Mouse (Mus musculus): ENCODE results near the gene Bcor. TPM values are rescaled to one million over a fixed set of nuclear protein-coding genes. Genes with fewer than 3 reads are reported as not detected.

Bcor gene
- total and polyA plus RNA-seq, 3 experiments = 44.6 to 88.7 (median 61.6) TPM

GRCm38 (mm10) chrX:12135121-12136111 lies 24.7 kb downstream of the Bcor start (continued):
- TF ChIP-seq USF2 (IDR thresholded peaks at IDR 0.05; ENCODE audit: borderline replicate concordance in 1 of 2, insufficient read depth in 1 of 2, low read depth in 1 of 2, low read length in 2 of 2) (no peak), ELF1 (IDR thresholded peaks at IDR 0.05; ENCODE audit: low read depth, low read length) (0 out of 2 replicates have a peak, but pooled peaks have one; percentile 55), ETS1 (IDR thresholded peaks at IDR 0.05; ENCODE audit: low read depth, low read length) (peak; percentile 48; the same call in 1 of the 2 replicates), TCF12 (IDR thresholded peaks at IDR 0.05; ENCODE audit: low read depth, low read length) (peak; percentile 31; the same call in 1 of the 2 replicates), E2F4 (IDR thresholded peaks at IDR 0.05; ENCODE audit: borderline replicate concordance, low read depth, low read length) (no peak), POLR2AphosphoS5 (IDR thresholded peaks at IDR 0.05; ENCODE audit: borderline replicate concordance, low read depth, low read length) (no peak), CHD1 (IDR thresholded peaks at IDR 0.05; ENCODE audit: low read depth, low read length) (no peak), HCFC1 (IDR thresholded peaks at IDR 0.05; ENCODE audit: low read depth, low read length) (peak; percentile 66), EP300 (IDR thresholded peaks at IDR 0.05; ENCODE audit: low read depth in 1 of 2, low read length in 2 of 2) (no peak), CHD2 (IDR thresholded peaks at IDR 0.05; ENCODE audit: low read length) (no peak), MYB (IDR thresholded peaks at IDR 0.05; ENCODE audit: low read depth, low read length) (no peak), MYC (IDR thresholded peaks at IDR 0.05; ENCODE audit: low read depth, low read length) (peak; percentile 48; the same call in 1 of the 2 replicates), CTCF (IDR thresholded peaks at IDR 0.05 in 2 of 3, conservative IDR thresholded peaks at IDR 0.05 in 1 of 3; ENCODE audit: control insufficient read depth in 1 of 3, insufficient read depth in 1 of 3, low read depth in 2 of 3, low read length in 3 of 3, poor library complexity in 1 of 3, severe bottlenecking in 1 of 3) (no peak), JUND (IDR thresholded peaks at IDR 0.05; ENCODE audit: low read depth, low read length) (no peak), RCOR1 (IDR thresholded peaks at IDR 0.05; ENCODE audit: low read depth, low read length) (no peak)

- H3K4me3 ChIP-seq (ENCODE audit: control insufficient read depth in 1 of 2, insufficient read depth in 1 of 2, low read depth in 2 of 2, low read length in 2 of 2) = peak overlapping the region; percentile 64 to 92
- H3K27me3 ChIP-seq (ENCODE audit: control insufficient read depth in 1 of 2, insufficient read depth in 2 of 2, low read length in 2 of 2) = no peaks in the 10 kb centered on the region
- H3K27ac ChIP-seq (ENCODE audit: control insufficient read depth, low read depth, low read length) = peak overlapping the region; percentile 81
- peak overlapping the region; percentile 89 for H3K9ac ChIP-seq (ENCODE audit: control insufficient read depth, low read depth, low read length, poor library complexity, severe bottlenecking)
- peaks cover 0 to 16% of the 10 kb centered on the region in 2 experiments; a peak in 3 of 4 replicates for H3K4me1 ChIP-seq (ENCODE audit: control insufficient read depth in 1 of 2, insufficient read depth in 2 of 2, low read length in 2 of 2)
- peaks cover 0 to 4% of the 10 kb centered on the region in 2 experiments; a peak in 1 of 4 replicates for H3K36me3 ChIP-seq (ENCODE audit: control insufficient read depth in 1 of 2, insufficient read depth in 2 of 2, low read length in 2 of 2)
- TF ChIP-seq BHLHE40 (IDR thresholded peaks at IDR 0.05; ENCODE audit: borderline replicate concordance, low read depth, low read length) (peak; percentile 38; the same call in 1 of the 2 replicates), RCOR1 (IDR thresholded peaks at IDR 0.05; ENCODE audit: low read depth, low read length) (peak; percentile 52; the same call in 1 of the 2 replicates), MYB (IDR thresholded peaks at IDR 0.05; ENCODE audit: low read depth, low read length) (0 out of 2 replicates have a peak, but pooled peaks have one; percentile 31), CTCF (IDR thresholded peaks at IDR 0.05 in 2 of 3, conservative IDR thresholded peaks at IDR 0.05 in 1 of 3; ENCODE audit: control insufficient read depth in 1 of 3, insufficient read depth in 1 of 3, low read depth in 2 of 3, low read length in 3 of 3, poor library complexity in 1 of 3, severe bottlenecking in 1 of 3) (peak; percentile 31 to 60 (median 50); a peak in 5 of 6 replicates), RAD21 (IDR thresholded peaks at IDR 0.05; ENCODE audit: low read depth, low read length) (peak; percentile 56), ELF1 (IDR thresholded peaks at IDR 0.05; ENCODE audit: low read depth, low read length) (0 out of 2 replicates have a peak, but pooled peaks have one; percentile 40), ZC3H11A (IDR thresholded peaks at IDR 0.05; ENCODE audit: low read depth, low read length) (peak; percentile 35; the same call in 1 of the 2 replicates), NELFE (IDR thresholded peaks at IDR 0.05; ENCODE audit: low read depth, low read length) (peak; percentile 32; the same call in 1 of the 2 replicates), POLR2AphosphoS5 (IDR thresholded peaks at IDR 0.05; ENCODE audit: borderline replicate concordance, low read depth, low read length) (no peak), MAX (IDR thresholded peaks at IDR 0.05; ENCODE audit: low read length) (peak; percentile 49; the same call in 1 of the 2 replicates), TAL1 (IDR thresholded peaks at IDR 0.05; ENCODE audit: low read length) (no peak), TCF12 (IDR thresholded peaks at IDR 0.05; ENCODE audit: low read depth, low read length) (peak; percentile 32; the same call in 1 of the 2 replicates), MEF2A (IDR thresholded peaks at IDR 0.05; ENCODE audit: extremely low read depth, insufficient replicate concordance, low read depth, low read length, poor library complexity, severe bottlenecking) (no peak), TBP (IDR thresholded peaks at IDR 0.05; ENCODE audit: low read depth, low read length) (no peak), SMC3 (IDR thresholded peaks at IDR 0.05; ENCODE audit: low read depth, low read length) (peak; percentile 44), ETS1 (IDR thresholded peaks at IDR 0.05; ENCODE audit: low read depth, low read length) (peak; percentile 28; the same call in 1 of the 2 replicates), HCFC1 (IDR thresholded peaks at IDR 0.05; ENCODE audit: low read depth, low read length) (peak; percentile 38; the same call in 1 of the 2 replicates)
- H3K79me2 ChIP-seq (ENCODE audit: control insufficient read depth, insufficient read depth, low read length, poor library complexity) = peaks cover 2% of the 10 kb centered on the region; the same call in 1 of the 2 replicates
- H3K9me3 ChIP-seq (replicated peaks; ENCODE audit: insufficient read depth, low read length) = no peaks in the 10 kb centered on the region
- DNase-seq (ENCODE audit: low read depth, low spot score) = peak; percentile 87
These were observed 25.6 kb downstream of the Bcor start for GRCm38 (mm10) chrX:12134541-12134940.
